Mouse (Mus musculus) heart, embryonic 14.5 days (tissue): Measurements from ENCODE around the gene Armc7. TPM values are rescaled to one million over a fixed set of nuclear protein-coding genes. Genes with fewer than 3 reads are reported as not detected.
"Not testable (repeated sequence)": the region's sequence is repeated elsewhere in the genome, so short reads cannot be mapped to it uniquely, and the experiment has no call there.

Experiments used
- ATAC-seq: fragments of 200-750 bp; cut with Nextera tagmentation; 2 replicates; pipeline ENCODE4 v1.8.0; 2017; ENCODE audit warnings: low read depth, moderate TSS enrichment; ENCODE audit not compliant: insufficient number of reproducible peaks, insufficient read depth, low FRiP score
- H3K27ac ChIP-seq, 2 experiments: fragments of 200-500 bp in 1 of 2; fragments of 300-500 bp in 1 of 2; sonication (generic) in 1 of 2; replicated peaks in 1 of 2; 2 replicates each; pipeline ENCODE4 v1.5.1; 2012 to 2014; ENCODE audit warnings: low read depth in 2 of 2, low read length in 2 of 2, control low read depth in 1 of 2, mild to moderate bottlenecking in 1 of 2, mixed read lengths in 1 of 2; ENCODE audit not compliant: control insufficient read depth in 1 of 2, insufficient read depth in 1 of 2
- H3K27me3 ChIP-seq: fragments of 300-500 bp; sonication (generic); 2 replicates; pipeline ENCODE4 v1.6.1; 2014; ENCODE audit warnings: mild to moderate bottlenecking, low read length, control low read depth; ENCODE audit not compliant: control insufficient read depth, insufficient read depth
- H3K36me3 ChIP-seq: fragments of 300-500 bp; sonication (generic); 2 replicates; pipeline ENCODE4 v1.6.1; 2014; ENCODE audit warnings: mild to moderate bottlenecking, control low read depth, low read length, mixed read lengths; ENCODE audit not compliant: control insufficient read depth, insufficient read depth
- H3K4me1 ChIP-seq, 2 experiments: fragments of 200-500 bp in 1 of 2; fragments of 300-500 bp in 1 of 2; sonication (generic) in 1 of 2; 2 replicates each; pipeline ENCODE4 v1.6.1; 2012 to 2014; ENCODE audit warnings: low read length in 2 of 2, control low read depth in 1 of 2, mixed read lengths in 1 of 2; ENCODE audit not compliant: control insufficient read depth in 2 of 2, insufficient read depth in 2 of 2
- H3K4me2 ChIP-seq: fragments of 300-500 bp; sonication (generic); 2 replicates; pipeline ENCODE4 v1.6.1; 2014; ENCODE audit warnings: mild to moderate bottlenecking, low read length
- H3K4me3 ChIP-seq, 2 experiments: fragments of 200-500 bp in 1 of 2; fragments of 300-500 bp in 1 of 2; sonication (generic) in 1 of 2; 2 replicates each; pipeline ENCODE4 v1.5.1; 2012 to 2014; ENCODE audit warnings: low read length in 2 of 2, mild to moderate bottlenecking in 2 of 2, control low read depth in 1 of 2, low read depth in 1 of 2, moderate library complexity in 1 of 2; ENCODE audit not compliant: control insufficient read depth in 1 of 2, insufficient read depth in 1 of 2
- H3K9ac ChIP-seq: fragments of 300-500 bp; sonication (generic); 2 replicates; pipeline ENCODE4 v1.6.1; 2014; ENCODE audit warnings: mild to moderate bottlenecking, low read length
- H3K9me3 ChIP-seq: fragments of 300-500 bp; sonication (generic); 2 replicates; pipeline ENCODE4 v1.6.1; 2016; ENCODE audit warnings: low read length, control low read depth; ENCODE audit not compliant: control insufficient read depth
- WGBS: fragments of 180-500 bp; shearing (Covaris S2); extraction: QIAGEN DNeasy Blood & Tissue Kit; methylation state at CpG from one replicate; pipeline ENCODE4 v1.1.7; 2014; 5-methylcytosine and 5-hydroxymethylcytosine counted together
- polyA plus RNA-seq: library from polyadenylated mRNA; unstranded; fragments of >200 nt; fragmentation: Nextera tagmentation; extraction: Ambion mirVana; gene quantifications from 2 replicates; pipeline ENCODE4 v1.2.1, GENCODE M21; 2014

Gene Armc7
- polyA plus RNA-seq, 1 experiment from 2014 or later = 5.5 TPM

- ATAC-seq = no peak
- WGBS = 78% methylated on average over 7 of the region's 7 CpGs
- no peaks in the 10 kb centered on the region for H3K9me3 ChIP-seq
- no peak overlapping the region for H3K4me3 ChIP-seq
- no peak overlapping the region for H3K4me2 ChIP-seq
- H3K4me1 ChIP-seq = peaks cover 14 to 27% of the 10 kb centered on the region in 2 experiments
- H3K9ac ChIP-seq = no peak overlapping the region
- no peak overlapping the region for H3K27ac ChIP-seq
- H3K27me3 ChIP-seq = no peaks in the 10 kb centered on the region
- no peaks in the 10 kb centered on the region for H3K36me3 ChIP-seq
These were observed 3.3 kb upstream of the Armc7 start for GRCm38 (mm10) chr11:115472183-115472582.

GRCm38 (mm10) chr11:115473626-115474275 lies 1.7 kb upstream of the Armc7 start:
- peak overlapping the region; percentile 17; the same call in 1 of the 2 replicates for H3K9ac ChIP-seq
- peak overlapping the region; percentile 78 to 79 for H3K27ac ChIP-seq
- no peaks in the 10 kb centered on the region for H3K27me3 ChIP-seq
- H3K9me3 ChIP-seq = no peaks in the 10 kb centered on the region
- WGBS = 17% methylated on average over 15 of the region's 15 CpGs
- H3K36me3 ChIP-seq = peaks cover 3% of the 10 kb centered on the region; the same call in 1 of the 2 replicates
- H3K4me1 ChIP-seq = peaks cover 14 to 27% of the 10 kb centered on the region in 2 experiments
- H3K4me3 ChIP-seq = no peak overlapping the region
- peak; percentile 51 for ATAC-seq
- peak overlapping the region; percentile 14; the same call in 1 of the 2 replicates for H3K4me2 ChIP-seq

- Histone ChIP-seq H3K36me3 (peaks cover 10% of the 10 kb centered on the region), H3K9me3 (no peaks in the 10 kb centered on the region), H3K27me3 (no peaks in the 10 kb centered on the region), H3K9ac (peak overlapping the region; percentile 84), H3K27ac (0 out of 4 replicates have a peak overlapping the region, but pooled peaks of 1 of the 2 experiments have one; percentile 10), H3K4me2 (peak overlapping the region; percentile 90), H3K4me1 (peaks cover 14 to 27% of the 10 kb centered on the region in 2 experiments), H3K4me3 (peak overlapping the region; percentile 71 to 82)
- WGBS = 2% methylated on average over 28 of the region's 28 CpGs
- ATAC-seq = peak; percentile 5; the same call in 1 of the 2 replicates
These were observed 331 bp downstream of the Armc7 start for GRCm38 (mm10) chr11:115475758-115476237.

GRCm38 (mm10) chr11:115476630-115477029 lies 1.2 kb downstream of the Armc7 start:
- H3K4me3 ChIP-seq = peak overlapping the region in 1 of 2 experiments; percentile 82; a peak in 2 of 4 replicates
- H3K4me2 ChIP-seq = peak overlapping the region; percentile 90
- peaks cover 13% of the 10 kb centered on the region for H3K36me3 ChIP-seq
- not testable (repeated sequence) for H3K27ac ChIP-seq, H3K27me3 ChIP-seq, H3K9me3 ChIP-seq, ATAC-seq
- H3K4me1 ChIP-seq = peaks cover 14 to 27% of the 10 kb centered on the region in 2 experiments
- peak overlapping the region; percentile 84; the same call in 1 of the 2 replicates for H3K9ac ChIP-seq
- 75% methylated on average over 4 of the region's 4 CpGs for WGBS

- Histone ChIP-seq H3K4me2 (0 out of 2 replicates have a peak overlapping the region, but pooled peaks have one; percentile 90), H3K36me3 (peaks cover 13% of the 10 kb centered on the region), H3K4me1 (peaks cover 14 to 27% of the 10 kb centered on the region in 2 experiments)
- 78% methylated on average over 7 of the region's 7 CpGs for WGBS
- H3K9ac ChIP-seq, H3K27me3 ChIP-seq, H3K27ac ChIP-seq, H3K4me3 ChIP-seq, H3K9me3 ChIP-seq, ATAC-seq: not testable (repeated sequence)
These were observed 1.9 kb downstream of the Armc7 start for GRCm38 (mm10) chr11:115477388-115477787.

- no peak overlapping the region for H3K27ac ChIP-seq
- H3K27me3 ChIP-seq = no peaks in the 10 kb centered on the region
- ATAC-seq = no peak
- H3K9ac ChIP-seq = no peak overlapping the region
- peaks cover 13% of the 10 kb centered on the region for H3K36me3 ChIP-seq
- peaks cover 11 to 24% of the 10 kb centered on the region in 2 experiments for H3K4me1 ChIP-seq
- H3K4me2 ChIP-seq = no peak overlapping the region
- no peaks in the 10 kb centered on the region for H3K9me3 ChIP-seq
- no peak overlapping the region for H3K4me3 ChIP-seq
- WGBS = 86% methylated on average over 9 of the region's 9 CpGs
These were observed 3.0 kb downstream of the Armc7 start for GRCm38 (mm10) chr11:115478296-115478938.

- Histone ChIP-seq H3K4me1 (peaks cover 0 to 9% of the 10 kb centered on the region in 2 experiments; a peak in 2 of 4 replicates), H3K27ac (no peak overlapping the region), H3K4me3 (no peak overlapping the region), H3K4me2 (no peak overlapping the region), H3K36me3 (peaks cover 13% of the 10 kb centered on the region), H3K9me3 (no peaks in the 10 kb centered on the region), H3K9ac (no peak overlapping the region), H3K27me3 (no peaks in the 10 kb centered on the region)
- no peak for ATAC-seq
- WGBS = 77% methylated on average over 6 of the region's 6 CpGs
These were observed 6.2 kb downstream of the Armc7 start for GRCm38 (mm10) chr11:115481553-115482259.
